Mouse (Mus musculus) liver, postnatal 0 days (tissue): ENCODE measurements around the gene Agpat1.

Source experiments
- CTCF ChIP-seq: sonication (generic); IDR thresholded peaks from 2 replicates; pipeline ENCODE4 v1.5.1; 2016; ENCODE audit warnings: antibody characterized with exemption, low read depth
- EP300 ChIP-seq: IDR thresholded peaks from 2 replicates; pipeline ENCODE4 v1.6.1; 2016; ENCODE audit warnings: antibody characterized with exemption, low read depth, mild to moderate bottlenecking

GRCm38 (mm10) chr17:34623161-34623560 lies 19.1 kb downstream of the Agpat1 start:
- TF ChIP-seq CTCF, result peak; percentile 32; the same call in 1 of the 2 replicates
- TF ChIP-seq EP300, result no peak
